Mouse (Mus musculus) midbrain, embryonic 10.5 days (tissue): ENCODE data around the gene Ston1. TPM values are rescaled to one million over a fixed set of nuclear protein-coding genes. Genes with fewer than 3 reads are reported as not detected.
A peak's percentile ranks its signal among the peaks of the same experiment; 100 is the strongest.

ENCODE experiments used
- DNase-seq: peaks from one replicate; pipeline ENCODE4 v3.0.0-alpha.2; 2017; ENCODE audit warnings: low spot score
- H3K27ac ChIP-seq: fragments of 300-500 bp; sonication (generic); replicated peaks from 2 replicates; pipeline ENCODE4 v1.5.1; 2016; ENCODE audit warnings: mild to moderate bottlenecking
- H3K27me3 ChIP-seq: fragments of 300-500 bp; sonication (generic); 2 replicates; pipeline ENCODE4 v1.6.1; 2016; ENCODE audit warnings: low read depth, mild to moderate bottlenecking; ENCODE audit not compliant: poor library complexity, severe bottlenecking
- H3K36me3 ChIP-seq: fragments of 300-500 bp; sonication (generic); 2 replicates; pipeline ENCODE4 v1.6.1; 2016; ENCODE audit warnings: mild to moderate bottlenecking, moderate library complexity
- H3K4me1 ChIP-seq: fragments of 300-500 bp; sonication (generic); 2 replicates; pipeline ENCODE4 v1.6.1; 2016
- H3K4me3 ChIP-seq: fragments of 300-500 bp; sonication (generic); 2 replicates; pipeline ENCODE4 v1.5.1; 2016; ENCODE audit warnings: mild to moderate bottlenecking, moderate library complexity
- H3K9me3 ChIP-seq: fragments of 300-500 bp; sonication (generic); replicated peaks from 2 replicates; pipeline ENCODE4 v1.6.1; 2016; ENCODE audit warnings: mild to moderate bottlenecking
- WGBS: fragments of 180-500 bp; shearing (Covaris S2); methylation state at CpG from one replicate; pipeline ENCODE4 v1.1.7; 2016; 5-methylcytosine and 5-hydroxymethylcytosine counted together
- polyA plus RNA-seq: library from polyadenylated mRNA; unstranded; fragments of >200 nt; fragmentation: Nextera tagmentation; extraction: Ambion mirVana; gene quantifications from 2 replicates; pipeline ENCODE4 v1.2.1, GENCODE M21; 2016

The Ston1 gene
- polyA plus RNA-seq, 1 experiment from 2014 or later, result 1.7 TPM

DNA sequence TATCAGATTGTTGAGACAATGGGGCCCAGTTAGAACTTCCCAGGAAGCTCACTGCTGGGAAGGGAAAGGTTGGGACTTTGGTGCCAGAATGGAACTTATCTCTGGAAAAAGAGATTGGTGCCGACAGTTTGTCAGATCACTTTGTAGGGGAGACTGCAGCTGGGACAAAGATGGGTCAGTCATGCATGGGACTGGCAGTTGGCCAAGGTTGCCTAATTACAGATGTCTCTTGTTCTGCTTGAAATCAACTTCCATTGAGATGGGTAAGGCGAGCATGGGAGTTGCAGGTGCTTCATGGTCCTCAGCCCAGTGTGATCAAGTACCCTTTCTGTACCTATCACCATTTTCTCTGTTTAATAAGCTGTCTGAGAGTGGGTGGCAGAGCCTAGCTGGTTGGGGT, 68.6 kb downstream of the Ston1 start:
- DNase-seq, result no peak
- Histone ChIP-seq H3K36me3 (no peaks in the 10 kb centered on the region), H3K4me3 (no peak overlapping the region), H3K9me3 (no peaks in the 10 kb centered on the region), H3K27ac (no peak overlapping the region), H3K27me3 (peaks cover 29% of the 10 kb centered on the region), H3K4me1 (peaks cover 23% of the 10 kb centered on the region)
- WGBS, result 80% methylated on average over 2 of the region's 2 CpGs

DNA sequence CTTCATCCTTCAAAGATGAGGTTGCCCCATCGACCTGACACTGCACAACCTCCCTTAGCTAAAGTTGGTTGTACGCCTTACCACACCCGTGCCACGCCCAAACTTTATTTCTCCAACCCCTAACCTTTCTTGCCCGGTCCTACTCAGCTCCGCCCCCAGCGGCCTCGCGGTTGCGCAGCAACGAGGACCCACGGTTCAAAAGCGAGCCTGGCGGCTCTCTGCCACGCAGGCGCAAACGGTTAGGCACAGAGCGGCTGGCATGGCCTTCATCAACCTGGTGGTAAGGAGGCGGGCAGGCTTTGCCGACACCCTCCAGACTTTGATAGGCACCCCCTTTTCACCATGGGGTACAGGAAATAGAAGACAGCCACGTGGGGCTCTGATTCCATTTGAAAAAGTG, 71.0 kb downstream of the Ston1 start, which contains the start of gene Gtf2a1l:
Gene Gtf2a1l (plus strand): TSS at position 209 of the 400 bp plus-strand sequence.
- peaks cover 32% of the 10 kb centered on the region for H3K27me3 ChIP-seq
- no peaks in the 10 kb centered on the region for H3K9me3 ChIP-seq
- no peak within 1 kb of the TSS for H3K27ac ChIP-seq
- peak within 1 kb of the TSS; percentile 27; the same call in 1 of the 2 replicates for H3K4me3 ChIP-seq
- WGBS, result 37% methylated on average over 21 of the region's 21 CpGs
- peaks cover 26% of the 10 kb centered on the region for H3K4me1 ChIP-seq
- no peaks in the 10 kb centered on the region for H3K36me3 ChIP-seq
- DNase-seq, result peak; percentile 51

DNA sequence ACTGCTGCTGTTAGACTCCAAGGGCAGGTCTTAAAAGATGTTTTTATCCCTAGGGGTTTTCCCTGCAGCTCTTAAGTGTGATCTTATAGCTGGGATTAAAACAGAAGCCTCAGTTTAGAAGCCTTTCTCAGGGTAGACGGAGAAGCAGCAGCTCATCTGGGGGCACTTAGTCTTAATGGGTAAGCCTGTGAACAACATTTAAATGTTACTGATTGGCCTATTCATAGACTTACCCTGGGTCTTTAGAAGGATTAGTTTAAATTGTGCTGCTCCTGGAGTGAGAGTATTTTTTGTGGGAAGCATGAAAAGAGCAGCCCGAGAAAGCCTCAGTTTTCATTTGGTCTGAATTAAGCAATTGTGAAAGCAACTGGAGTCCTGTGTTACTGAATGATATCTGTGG, 72.4 kb downstream of the Ston1 start:
- WGBS, result 35% methylated on average over 2 of the region's 2 CpGs
- H3K4me3 ChIP-seq, result no peak overlapping the region
- peaks cover 26% of the 10 kb centered on the region for H3K4me1 ChIP-seq
- peaks cover 32% of the 10 kb centered on the region for H3K27me3 ChIP-seq
- H3K36me3 ChIP-seq, result no peaks in the 10 kb centered on the region
- H3K9me3 ChIP-seq, result no peaks in the 10 kb centered on the region
- no peak for DNase-seq
- H3K27ac ChIP-seq, result peak overlapping the region; percentile 38

DNA sequence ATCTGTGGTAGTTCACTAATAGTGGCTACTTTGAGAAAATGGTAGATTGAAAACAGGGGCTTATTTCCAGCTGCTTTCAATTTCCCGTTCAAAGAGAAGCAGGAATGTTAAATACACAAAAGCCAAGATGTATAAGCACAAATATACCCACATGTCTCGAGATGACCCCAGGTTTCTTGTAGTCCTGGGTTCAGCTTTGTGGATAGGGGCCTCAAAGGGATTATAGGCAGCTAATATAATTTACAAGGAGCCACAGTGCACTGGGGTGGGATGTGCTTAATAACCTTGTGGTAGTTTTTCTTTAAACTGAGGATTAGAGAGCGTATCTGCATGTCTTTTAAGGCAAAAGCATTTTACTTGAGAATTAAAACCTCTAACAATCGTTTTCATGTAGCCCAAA, 73.3 kb downstream of the Ston1 start:
- Histone ChIP-seq H3K27ac (no peak overlapping the region), H3K27me3 (peaks cover 29% of the 10 kb centered on the region), H3K4me3 (no peak overlapping the region), H3K36me3 (no peaks in the 10 kb centered on the region), H3K9me3 (no peaks in the 10 kb centered on the region), H3K4me1 (peaks cover 26% of the 10 kb centered on the region)
- 40% methylated on average over 4 of the region's 4 CpGs for WGBS
- DNase-seq, result no peak

DNA sequence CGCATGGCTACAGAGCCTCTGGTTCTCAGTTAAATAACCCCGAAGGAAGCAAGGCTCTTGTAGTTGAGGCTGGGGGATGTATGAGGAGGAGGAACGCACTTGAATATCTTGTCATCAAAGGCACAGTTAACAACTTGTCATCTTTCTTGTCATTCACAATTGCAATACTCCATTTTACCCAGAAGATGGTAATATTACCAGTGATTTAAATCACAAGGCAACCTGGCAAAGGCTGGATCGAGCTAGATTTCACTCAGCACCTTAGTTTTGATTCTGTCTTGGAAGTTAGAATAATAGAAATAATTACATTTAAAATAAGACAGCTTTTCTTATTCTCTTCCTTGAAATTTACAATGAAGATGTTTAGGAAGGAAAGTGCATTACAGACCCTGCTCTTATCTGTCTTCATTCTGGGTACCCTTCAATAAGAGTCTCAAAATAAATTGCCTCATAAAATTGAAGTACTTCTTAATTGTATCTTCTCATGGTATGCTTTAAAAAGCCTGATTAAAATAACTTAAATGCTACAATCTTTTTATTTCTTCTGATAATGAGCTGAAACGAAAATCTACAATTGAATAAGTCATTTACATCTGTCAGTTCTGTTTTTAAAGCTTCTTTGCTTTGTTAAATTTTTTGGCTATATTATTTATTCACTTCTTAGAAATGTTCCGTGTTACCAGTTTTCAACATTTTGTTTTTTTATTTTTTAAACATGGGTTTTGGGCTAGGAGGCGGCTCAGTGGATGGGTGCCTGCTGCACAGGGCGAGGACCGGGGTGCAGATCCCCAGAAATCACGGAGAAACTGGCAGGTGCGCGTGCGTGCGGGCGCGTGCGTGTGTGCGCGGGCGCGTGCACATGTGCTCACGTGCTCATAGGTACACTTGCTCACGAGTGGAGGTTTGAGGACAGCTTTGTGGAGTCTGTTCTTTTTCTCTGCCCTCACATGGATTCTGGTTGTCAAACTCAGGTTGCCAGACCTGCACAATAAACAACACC, 78.1 kb downstream of the Ston1 start:
- 93% methylated on average over 23 of the region's 23 CpGs for WGBS
- DNase-seq, result no peak

DNA sequence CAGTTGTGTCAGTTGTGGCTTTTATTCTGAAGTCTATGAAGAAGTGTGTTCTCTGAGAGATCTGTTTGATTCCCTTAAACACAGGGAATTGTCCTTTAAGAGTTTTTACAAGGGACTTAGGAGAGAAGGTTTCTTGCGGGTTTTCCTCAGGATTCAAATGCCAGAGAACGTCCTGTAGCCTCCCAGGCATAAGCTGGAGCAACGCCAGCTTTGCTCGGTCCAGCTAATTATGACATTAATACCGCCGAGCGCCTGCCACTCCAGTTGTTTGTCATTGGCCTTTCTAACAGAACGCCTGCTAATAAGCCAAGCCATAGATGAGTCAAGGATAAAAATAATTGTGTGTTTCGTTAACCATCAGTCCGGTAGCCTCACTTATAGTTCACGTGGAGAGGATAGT, 90.7 kb downstream of the Ston1 start:
- WGBS, result 86% methylated on average over 11 of the region's 11 CpGs
- Histone ChIP-seq H3K27ac (no peak overlapping the region), H3K27me3 (no peaks in the 10 kb centered on the region), H3K4me3 (no peak overlapping the region), H3K9me3 (no peaks in the 10 kb centered on the region), H3K4me1 (no peaks in the 10 kb centered on the region), H3K36me3 (no peaks in the 10 kb centered on the region)
- DNase-seq, result no peak

More for the DNA sequence above, 78.1 kb downstream of the Ston1 start:
- Histone ChIP-seq H3K4me1 (peaks cover 8% of the 10 kb centered on the region), H3K4me3 (no peak overlapping the region), H3K27me3 (0 out of 2 replicates have a peak, but pooled peaks cover 3% of the 10 kb centered on the region), H3K27ac (no peak overlapping the region), H3K9me3 (no peaks in the 10 kb centered on the region), H3K36me3 (no peaks in the 10 kb centered on the region)

DNA sequence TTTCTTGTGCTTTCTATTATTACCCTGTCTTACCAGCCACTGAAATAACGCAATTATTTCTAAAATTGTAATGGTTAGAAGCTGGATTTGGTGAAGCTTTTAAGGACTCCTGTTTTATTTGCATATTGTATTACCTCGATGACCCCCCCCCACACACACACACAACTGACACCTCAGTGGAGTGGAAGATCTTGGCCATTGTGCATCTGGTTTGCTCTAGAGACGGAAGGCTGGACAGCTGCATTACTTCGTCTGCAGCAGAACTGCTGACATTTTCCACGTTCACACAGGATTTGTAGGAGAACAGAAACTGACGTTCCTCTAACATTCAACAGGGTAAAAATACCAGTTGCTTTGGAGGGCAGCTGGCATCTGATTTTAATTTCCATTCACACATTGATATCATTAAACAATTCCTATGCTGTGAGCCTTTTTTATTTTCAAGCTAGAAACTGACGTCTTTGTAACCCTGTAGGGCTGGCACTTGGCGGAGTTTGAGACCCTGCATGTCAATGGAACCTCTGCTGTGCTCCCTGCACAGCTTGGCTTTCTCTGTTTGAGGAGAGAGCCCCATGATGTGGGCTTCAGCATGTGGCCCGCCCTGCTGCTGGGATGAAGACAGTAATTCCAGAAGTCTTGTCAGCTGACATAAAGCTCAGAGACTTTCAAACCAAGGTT, 99.3 kb downstream of the Ston1 start:
- DNase-seq, result no peak
- Histone ChIP-seq H3K36me3 (no peaks in the 10 kb centered on the region), H3K27me3 (no peaks in the 10 kb centered on the region), H3K4me3 (no peak overlapping the region), H3K4me1 (peaks cover 8% of the 10 kb centered on the region), H3K27ac (no peak overlapping the region), H3K9me3 (peaks cover 5% of the 10 kb centered on the region)
- WGBS, result 68% methylated on average over 9 of the region's 9 CpGs

DNA sequence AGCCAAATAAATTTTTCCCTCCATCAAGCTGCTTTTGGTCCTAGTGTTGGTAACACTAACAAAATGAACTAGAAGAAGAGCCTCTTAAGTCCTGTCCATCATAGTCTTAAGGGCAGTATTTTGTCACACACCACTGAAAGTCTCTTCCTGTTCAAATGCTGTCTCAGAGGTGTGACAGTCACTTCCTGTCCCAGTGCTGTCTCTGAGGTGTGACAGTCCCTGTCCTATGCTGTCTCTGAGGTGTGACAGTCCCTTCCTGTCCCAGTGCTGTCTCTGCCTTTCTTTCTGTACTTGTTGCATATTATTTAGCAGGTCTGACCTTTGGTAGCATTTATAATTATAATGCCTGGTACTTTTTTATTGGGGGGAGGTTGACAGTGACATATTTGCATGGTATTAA, 103.4 kb downstream of the Ston1 start:
- no peak for DNase-seq
- no peaks in the 10 kb centered on the region for H3K27me3 ChIP-seq
- no peak overlapping the region for H3K4me3 ChIP-seq
- peaks cover 5% of the 10 kb centered on the region for H3K9me3 ChIP-seq
- no peaks in the 10 kb centered on the region for H3K36me3 ChIP-seq
- peaks cover 13% of the 10 kb centered on the region for H3K4me1 ChIP-seq
- H3K27ac ChIP-seq, result no peak overlapping the region

DNA sequence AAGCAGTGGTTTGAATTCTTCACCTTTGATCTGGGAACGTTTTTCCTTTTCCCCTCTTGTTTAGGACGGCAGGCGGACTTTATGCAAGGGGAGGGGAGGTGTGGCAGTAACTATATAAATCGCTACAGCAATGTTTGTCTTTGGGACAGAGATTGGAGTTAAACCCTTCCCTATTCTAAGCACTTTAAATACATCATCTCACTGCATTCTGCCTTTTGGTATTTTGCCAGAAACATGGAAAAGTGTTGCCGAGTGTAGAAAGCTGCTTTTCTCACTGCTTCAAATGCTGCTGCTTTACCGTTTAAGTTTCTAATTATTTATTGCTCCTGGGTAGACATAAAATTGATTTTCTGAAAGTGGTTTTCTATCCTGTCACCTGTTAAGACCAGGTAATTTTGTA, 104.9 kb downstream of the Ston1 start:
- no peaks in the 10 kb centered on the region for H3K27me3 ChIP-seq
- DNase-seq, result no peak
- 50% methylated on average over 6 of the region's 6 CpGs for WGBS

DNA sequence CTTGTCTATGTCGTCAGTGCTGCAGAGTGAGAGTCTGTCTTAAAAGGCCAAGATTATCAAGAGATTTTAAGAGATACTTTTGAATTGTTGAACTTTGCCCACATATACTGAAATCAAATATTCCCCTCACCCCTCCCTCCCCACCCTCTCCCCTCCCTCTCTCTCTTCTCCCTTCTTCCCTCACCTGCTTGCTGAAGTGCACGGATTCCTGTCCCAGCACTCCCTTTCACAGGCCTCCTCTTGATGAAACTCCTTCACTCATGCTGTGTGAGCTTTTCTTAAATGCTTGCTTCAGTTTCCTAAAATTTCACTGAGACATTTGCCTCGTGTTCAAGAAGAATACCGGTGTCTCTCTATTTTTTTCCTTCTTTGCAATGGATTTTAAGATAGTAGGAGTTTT, 105.6 kb downstream of the Ston1 start:
- Histone ChIP-seq H3K27ac (no peak overlapping the region), H3K27me3 (no peaks in the 10 kb centered on the region), H3K4me1 (peaks cover 15% of the 10 kb centered on the region), H3K9me3 (peaks cover 5% of the 10 kb centered on the region), H3K4me3 (no peak overlapping the region), H3K36me3 (no peaks in the 10 kb centered on the region)
- WGBS, result 42% methylated on average over 4 of the region's 4 CpGs
- no peak for DNase-seq

More for the DNA sequence above, 104.9 kb downstream of the Ston1 start:
- no peaks in the 10 kb centered on the region for H3K36me3 ChIP-seq
- H3K27ac ChIP-seq, result no peak overlapping the region
- H3K9me3 ChIP-seq, result peaks cover 5% of the 10 kb centered on the region
- H3K4me1 ChIP-seq, result peaks cover 16% of the 10 kb centered on the region
- H3K4me3 ChIP-seq, result no peak overlapping the region

DNA sequence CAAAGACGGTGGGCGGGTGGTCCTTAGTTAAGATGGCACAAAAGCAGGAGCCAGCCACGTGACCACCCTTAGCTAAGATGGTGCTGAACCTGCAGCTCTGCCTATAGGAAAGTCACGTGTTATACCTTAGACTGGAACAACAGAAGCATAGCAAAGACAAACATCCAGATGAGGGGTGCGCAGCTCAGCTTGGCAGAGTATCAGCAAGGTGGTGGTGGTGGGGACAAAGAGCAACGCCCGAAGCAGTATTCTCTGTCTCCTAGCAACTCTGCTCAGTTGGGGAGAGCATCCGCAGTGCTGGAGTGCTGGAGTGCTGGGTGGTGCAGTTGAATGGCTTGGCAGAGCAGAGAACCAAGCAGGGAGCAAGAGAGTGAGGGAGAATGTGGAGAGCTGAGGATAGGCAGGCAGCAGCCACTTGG, 108.8 kb downstream of the Ston1 start:
- peaks cover 15% of the 10 kb centered on the region for H3K4me1 ChIP-seq
- WGBS, result 21% methylated on average over 8 of the region's 8 CpGs

More for the DNA sequence above, 108.8 kb downstream of the Ston1 start:
- DNase-seq, result peak; percentile 36
- Histone ChIP-seq H3K27ac (peak overlapping the region; percentile 34), H3K4me3 (no peak overlapping the region), H3K36me3 (no peaks in the 10 kb centered on the region), H3K9me3 (no peaks in the 10 kb centered on the region), H3K27me3 (no peaks in the 10 kb centered on the region)
